Mouse (Mus musculus) spleen, adult 2 months (tissue): ENCODE results near the gene Dnajc13.

Experiments
- CTCF ChIP-seq: fragments of 200-500 bp; IDR thresholded peaks from 2 replicates; pipeline ENCODE4 v1.5.1; 2011; ENCODE audit warnings: mild to moderate bottlenecking, inconsistent platforms; ENCODE audit not compliant: insufficient read depth, insufficient read length, insufficient replicate concordance; ENCODE audit errors: extremely low read depth
- POLR2A ChIP-seq: fragments of 200-500 bp; IDR thresholded peaks from 2 replicates; pipeline ENCODE4 v1.6.1; 2011; ENCODE audit warnings: low read depth, low read length, inconsistent platforms

DNA sequence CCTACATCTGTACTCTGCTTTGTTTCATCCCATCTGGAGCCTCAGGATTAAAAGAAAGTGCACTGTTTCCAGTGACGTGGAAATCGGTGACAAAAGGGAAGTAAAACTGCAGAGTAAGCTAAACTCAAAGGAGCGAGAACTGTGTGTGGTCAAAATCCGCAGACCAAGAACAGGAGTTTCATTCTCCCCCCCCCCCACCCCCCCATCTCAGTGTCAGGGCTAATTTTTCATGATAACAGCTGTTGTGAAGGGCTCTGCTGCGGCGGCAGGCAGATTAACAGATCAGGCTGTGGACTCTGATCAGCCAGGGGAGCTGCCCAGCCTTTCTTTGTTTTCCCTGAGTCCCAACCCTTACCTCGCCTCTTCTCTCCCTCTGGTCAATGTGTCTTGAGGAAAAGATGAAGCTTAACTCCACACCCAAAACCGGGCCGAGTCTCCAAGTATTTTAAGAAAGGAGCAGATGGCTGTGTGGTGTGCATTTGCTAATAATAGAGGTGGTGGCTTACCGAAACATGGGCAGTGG, 6.7 kb upstream of the Dnajc13 start:
- TF ChIP-seq CTCF, result no peak
- TF ChIP-seq POLR2A, result no peak
